Mouse (Mus musculus) macrophage (primary cell): ENCODE results near the gene Ddc. TPM values are rescaled to one million over a fixed set of nuclear protein-coding genes. Genes with fewer than 3 reads are reported as not detected.

Experiments used
- H3K27ac ChIP-seq: fragments of 350-480 bp; formaldehyde crosslinking; 2 replicates; pipeline ENCODE4 v1.9.0; 2021
- H3K36me3 ChIP-seq: fragments of 350-480 bp; formaldehyde crosslinking; 2 replicates; pipeline ENCODE4 v1.9.0; 2021; ENCODE audit errors: inconsistent target
- H3K4me3 ChIP-seq: fragments of 350-480 bp; formaldehyde crosslinking; 2 replicates; pipeline ENCODE4 v1.9.0; 2021; ENCODE audit errors: inconsistent target
- H3K79me2 ChIP-seq: fragments of 350-480 bp; formaldehyde crosslinking; 2 replicates; pipeline ENCODE4 v1.9.0; 2021; ENCODE audit errors: inconsistent target
- WGBS: methylation state at CpG from one replicate; pipeline ENCODE4 v1.1.7; 2026; ENCODE audit warnings: inconsistent platforms; ENCODE audit not compliant: missing documents; 5-methylcytosine and 5-hydroxymethylcytosine counted together
- polyA plus RNA-seq: library from polyadenylated mRNA; stranded (reverse); fragments of 250-400 nt; gene quantifications from 3 replicates; pipeline ENCODE4 v1.2.4, GENCODE M21; 2018; ENCODE audit warnings: inconsistent platforms

Ddc gene
- polyA plus RNA-seq, 1 experiment from 2014 or later, result not detected

GRCm38 (mm10) chr11:11876366-11876765 is 21.6 kb downstream of the Ddc start:
- Histone ChIP-seq H3K27ac (no peak overlapping the region), H3K36me3 (no peaks in the 10 kb centered on the region), H3K4me3 (no peak overlapping the region), H3K79me2 (no peaks in the 10 kb centered on the region)
- 58% methylated on average over 3 of the region's 3 CpGs for WGBS

GRCm38 (mm10) chr11:11875230-11875629 is 22.7 kb downstream of the Ddc start:
- Histone ChIP-seq H3K4me3 (no peak overlapping the region), H3K27ac (no peak overlapping the region), H3K79me2 (no peaks in the 10 kb centered on the region), H3K36me3 (no peaks in the 10 kb centered on the region)
- WGBS, result 95% methylated on average over 2 of the region's 2 CpGs

GRCm38 (mm10) chr11:11873023-11873908 is 24.7 kb downstream of the Ddc start:
- Histone ChIP-seq H3K4me3 (no peak overlapping the region), H3K27ac (no peak overlapping the region), H3K36me3 (no peaks in the 10 kb centered on the region), H3K79me2 (no peaks in the 10 kb centered on the region)
- WGBS, result 80% methylated on average over 20 of the region's 20 CpGs

GRCm38 (mm10) chr11:11872140-11872795 is 25.7 kb downstream of the Ddc start:
- WGBS, result 67% methylated on average over 3 of the region's 3 CpGs
- Histone ChIP-seq H3K27ac (no peak overlapping the region), H3K4me3 (no peak overlapping the region), H3K36me3 (no peaks in the 10 kb centered on the region), H3K79me2 (no peaks in the 10 kb centered on the region)

GRCm38 (mm10) chr11:11871197-11871813 is 26.6 kb downstream of the Ddc start:
- Histone ChIP-seq H3K4me3 (no peak overlapping the region), H3K27ac (no peak overlapping the region), H3K36me3 (no peaks in the 10 kb centered on the region), H3K79me2 (no peaks in the 10 kb centered on the region)
- 94% methylated on average over 5 of the region's 5 CpGs for WGBS

DNA sequence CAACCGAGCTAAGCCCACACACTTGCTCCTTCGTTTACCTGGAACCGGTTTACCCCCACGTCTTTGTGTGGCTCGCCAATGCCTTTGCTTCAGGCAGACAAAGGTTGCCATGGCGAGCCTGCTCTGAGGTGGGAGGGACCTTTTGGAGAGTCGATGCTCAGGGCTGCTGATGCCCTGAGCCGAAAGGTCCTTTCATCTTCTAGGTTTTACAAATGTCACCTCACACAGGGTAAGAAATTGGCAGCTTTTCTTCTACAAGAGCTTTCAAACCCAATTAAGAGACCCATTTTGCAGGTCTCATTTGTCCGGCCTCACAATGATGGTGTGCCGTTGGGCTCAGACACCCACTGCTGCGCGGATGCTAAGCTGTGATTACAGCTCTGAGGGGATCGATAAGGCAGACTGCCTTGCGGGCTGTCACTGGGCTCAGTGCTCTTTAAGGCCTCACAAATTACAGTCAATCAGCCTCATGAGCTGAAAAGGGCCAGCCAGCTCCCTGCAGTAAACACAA is 29.9 kb downstream of the Ddc start:
- H3K79me2 ChIP-seq, result no peaks in the 10 kb centered on the region
- no peak overlapping the region for H3K4me3 ChIP-seq
- no peaks in the 10 kb centered on the region for H3K36me3 ChIP-seq
- 90% methylated on average over 14 of the region's 14 CpGs for whole genome bisulfite sequencing
- H3K27ac ChIP-seq, result no peak overlapping the region

- H3K4me3 ChIP-seq, result no peak overlapping the region
- no peaks in the 10 kb centered on the region for H3K36me3 ChIP-seq
- no peaks in the 10 kb centered on the region for H3K79me2 ChIP-seq
- 42% methylated on average over 5 of the region's 5 CpGs for WGBS
- no peak overlapping the region for H3K27ac ChIP-seq
These were observed 31.2 kb downstream of the Ddc start for GRCm38 (mm10) chr11:11866696-11867095.

DNA sequence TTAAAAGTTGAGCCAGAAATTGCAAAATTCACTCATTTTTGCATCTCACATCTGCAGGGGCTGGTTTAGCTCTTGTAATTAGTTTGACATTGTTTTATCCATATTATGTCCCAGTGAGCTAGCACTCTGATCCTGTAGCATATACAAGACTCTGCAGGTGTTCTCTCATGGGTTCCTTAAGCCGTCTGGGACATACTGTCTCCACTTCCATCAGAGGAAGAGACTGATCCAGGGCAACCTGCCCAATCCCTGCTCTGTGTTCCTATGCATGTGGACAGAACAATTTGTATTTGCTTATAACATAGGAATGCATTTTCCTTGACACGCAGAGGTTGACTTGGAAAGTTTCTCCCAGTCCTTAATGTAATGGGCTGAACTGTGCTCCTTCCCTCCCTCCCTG is 32.8 kb downstream of the Ddc start:
- no peak overlapping the region for H3K27ac ChIP-seq
- no peaks in the 10 kb centered on the region for H3K36me3 ChIP-seq
- WGBS, result 88% methylated on average over 2 of the region's 2 CpGs
- H3K79me2 ChIP-seq, result no peaks in the 10 kb centered on the region
- H3K4me3 ChIP-seq, result no peak overlapping the region

GRCm38 (mm10) chr11:11864446-11865101 is 33.4 kb downstream of the Ddc start:
- WGBS, result 95% methylated on average over 8 of the region's 8 CpGs
- no peak overlapping the region for H3K4me3 ChIP-seq
- H3K79me2 ChIP-seq, result no peaks in the 10 kb centered on the region
- H3K36me3 ChIP-seq, result no peaks in the 10 kb centered on the region
- H3K27ac ChIP-seq, result no peak overlapping the region

DNA sequence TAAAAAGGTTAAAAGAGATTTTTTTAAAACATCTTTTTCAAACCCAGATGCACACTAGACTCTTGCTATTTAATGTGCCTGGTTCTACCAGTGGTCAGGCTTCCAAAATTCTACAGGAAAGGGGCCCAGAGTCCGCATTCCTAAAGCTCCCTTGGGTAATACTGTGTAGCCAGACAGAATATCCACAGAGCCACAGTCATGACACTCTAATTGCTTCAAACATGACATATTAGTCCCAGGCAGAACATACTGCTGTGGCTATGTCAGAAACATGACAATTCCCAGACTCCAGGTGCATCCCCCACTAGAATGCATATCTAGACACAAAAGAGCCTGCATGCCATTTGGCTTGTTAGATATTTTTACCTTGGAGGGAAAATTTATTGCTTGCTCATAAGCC is 35.4 kb downstream of the Ddc start:
- no peak overlapping the region for H3K27ac ChIP-seq
- H3K36me3 ChIP-seq, result no peaks in the 10 kb centered on the region
- WGBS, result 100% methylated on average over 1 of the region's 1 CpGs
- no peaks in the 10 kb centered on the region for H3K79me2 ChIP-seq
- H3K4me3 ChIP-seq, result no peak overlapping the region

DNA sequence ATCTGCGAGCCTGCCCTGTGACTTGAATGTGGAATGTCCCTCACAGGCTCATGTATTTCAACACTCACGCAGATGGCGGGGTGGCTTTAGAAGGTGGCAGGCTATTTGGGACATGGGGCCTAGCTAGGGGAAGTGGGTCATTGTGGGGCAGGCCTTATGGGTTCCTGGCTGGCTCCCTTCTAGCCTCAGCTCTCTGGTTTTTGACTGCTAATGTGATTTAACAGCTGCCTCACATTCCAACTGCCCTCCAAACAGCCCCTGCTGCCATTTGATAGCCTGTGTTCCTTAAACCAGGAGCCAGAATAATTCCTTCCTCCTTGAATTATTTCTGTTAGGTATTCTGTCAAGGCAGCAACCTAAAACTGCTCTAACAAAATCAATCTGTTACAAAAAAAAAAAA is 41.0 kb downstream of the Ddc start:
- Histone ChIP-seq H3K79me2 (no peaks in the 10 kb centered on the region), H3K27ac (no peak overlapping the region), H3K4me3 (no peak overlapping the region), H3K36me3 (no peaks in the 10 kb centered on the region)
- WGBS, result 95% methylated on average over 3 of the region's 3 CpGs

GRCm38 (mm10) chr11:11855685-11856131 is 42.2 kb downstream of the Ddc start:
- 92% methylated on average over 11 of the region's 11 CpGs for WGBS

GRCm38 (mm10) chr11:11855061-11855672 is 42.8 kb downstream of the Ddc start:
- WGBS, result 90% methylated on average over 6 of the region's 6 CpGs
- no peaks in the 10 kb centered on the region for H3K79me2 ChIP-seq
- H3K4me3 ChIP-seq, result no peak overlapping the region
- H3K27ac ChIP-seq, result no peak overlapping the region
- H3K36me3 ChIP-seq, result no peaks in the 10 kb centered on the region

More at GRCm38 (mm10) chr11:11855685-11856131, 42.2 kb downstream of the Ddc start:
- no peaks in the 10 kb centered on the region for H3K36me3 ChIP-seq
- H3K27ac ChIP-seq, result no peak overlapping the region
- no peak overlapping the region for H3K4me3 ChIP-seq
- no peaks in the 10 kb centered on the region for H3K79me2 ChIP-seq
